Mouse (Mus musculus): ENCODE data around the gene Dync1li2. TPM values are rescaled to one million over a fixed set of nuclear protein-coding genes. Genes with fewer than 3 reads are reported as not detected.

Gene Dync1li2
- polyA plus RNA-seq, 1 experiment from 2014 or later: 124 TPM

DNA sequence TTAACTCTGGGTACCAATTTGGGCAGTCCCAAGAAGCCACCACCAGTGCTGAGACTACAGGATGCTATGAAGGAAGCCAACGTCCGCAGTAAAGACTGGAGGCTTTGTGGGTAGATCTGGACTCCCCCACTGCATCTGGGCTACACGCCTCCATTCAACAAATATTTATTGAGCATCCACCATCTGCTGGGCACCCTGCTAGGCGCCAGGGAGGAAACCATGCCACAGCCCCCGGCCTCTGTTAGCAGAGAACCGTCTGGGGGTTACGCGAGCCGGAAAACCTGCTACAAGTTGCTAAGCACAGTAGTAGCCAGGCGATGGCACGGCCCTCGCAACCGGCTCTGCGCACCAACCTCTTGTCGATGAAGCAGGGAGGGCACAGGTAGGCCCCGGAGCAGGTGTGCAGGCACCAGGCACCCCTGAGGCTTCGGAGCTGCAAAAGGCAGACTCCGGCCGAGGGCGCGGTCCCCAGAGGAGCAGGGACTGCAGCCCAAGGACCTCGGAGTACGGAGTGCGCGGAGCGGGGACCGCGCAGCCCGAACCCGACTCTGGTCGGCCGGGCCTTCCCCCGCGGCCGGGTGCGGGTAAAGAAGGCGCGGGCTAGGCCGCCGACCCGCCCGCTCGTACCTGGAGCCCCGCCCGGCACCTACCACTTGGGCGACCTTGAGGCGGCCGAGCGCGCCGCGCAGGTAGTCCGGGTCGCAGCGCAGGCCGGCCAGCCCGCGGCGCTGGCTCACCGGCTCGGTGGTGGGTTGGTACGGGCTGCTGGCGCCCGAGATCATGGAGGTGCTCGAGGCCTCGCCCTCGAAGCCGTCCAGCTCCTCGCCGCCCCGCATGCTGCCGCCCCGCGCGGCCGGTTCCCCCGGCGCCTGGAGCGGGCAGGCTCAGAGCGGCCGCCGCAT, 47.8 kb downstream of the Dync1li2 start:
- Histone ChIP-seq H3K36me3 (no peaks in the 10 kb centered on the region), H3K4me1 (replicated peaks) (peaks cover 21% of the 10 kb centered on the region), H3K9ac (replicated peaks) (peak overlapping the region; percentile 90), H3K9me3 (peaks cover 3% of the 10 kb centered on the region; the same call in 1 of the 2 replicates), H3K27me3 (no peaks in the 10 kb centered on the region), H3K4me3 (replicated peaks) (peak overlapping the region; percentile 76), H3K4me2 (replicated peaks) (peak overlapping the region; percentile 84), H3K27ac (peak overlapping the region; percentile 84)
- under 1% methylated on average over 76 of the region's 82 CpGs for WGBS
- peak; percentile 84 for ATAC-seq

- Histone ChIP-seq H3K4me3 (replicated peaks) (peak overlapping the region; percentile 76; the same call in 1 of the 2 replicates), H3K4me2 (replicated peaks) (peak overlapping the region; percentile 84), H3K27me3 (no peaks in the 10 kb centered on the region), H3K36me3 (no peaks in the 10 kb centered on the region), H3K9ac (replicated peaks) (no peak overlapping the region), H3K4me1 (replicated peaks) (peaks cover 21% of the 10 kb centered on the region), H3K9me3 (peaks cover 3% of the 10 kb centered on the region; the same call in 1 of the 2 replicates), H3K27ac (no peak overlapping the region)
- WGBS: 81% methylated on average over 6 of the region's 6 CpGs
- ATAC-seq: no peak
These were observed 49.1 kb downstream of the Dync1li2 start for GRCm38 (mm10) chr8:104393767-104394166.

DNA sequence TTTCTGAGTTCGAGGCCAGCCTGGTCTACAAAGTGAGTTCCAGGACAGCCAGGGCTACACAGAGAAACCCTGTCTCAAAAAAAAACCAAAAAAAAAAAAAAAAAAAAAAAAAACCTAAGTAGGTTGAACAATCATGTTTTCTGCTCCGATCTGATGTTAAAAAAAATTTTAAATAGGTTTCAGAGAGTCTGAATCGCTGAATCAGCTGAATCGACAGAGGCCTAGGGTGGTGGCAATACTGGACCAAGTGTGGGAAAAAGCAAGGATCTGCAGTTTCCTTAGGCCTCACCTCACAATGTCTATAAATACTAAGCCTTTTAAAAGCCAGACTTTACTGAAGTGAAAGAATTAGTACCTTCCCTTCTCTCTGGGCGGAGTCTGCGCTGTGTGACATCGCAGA, 49.7 kb downstream of the Dync1li2 start:
- no peak overlapping the region for H3K4me2 ChIP-seq (replicated peaks)

DNA sequence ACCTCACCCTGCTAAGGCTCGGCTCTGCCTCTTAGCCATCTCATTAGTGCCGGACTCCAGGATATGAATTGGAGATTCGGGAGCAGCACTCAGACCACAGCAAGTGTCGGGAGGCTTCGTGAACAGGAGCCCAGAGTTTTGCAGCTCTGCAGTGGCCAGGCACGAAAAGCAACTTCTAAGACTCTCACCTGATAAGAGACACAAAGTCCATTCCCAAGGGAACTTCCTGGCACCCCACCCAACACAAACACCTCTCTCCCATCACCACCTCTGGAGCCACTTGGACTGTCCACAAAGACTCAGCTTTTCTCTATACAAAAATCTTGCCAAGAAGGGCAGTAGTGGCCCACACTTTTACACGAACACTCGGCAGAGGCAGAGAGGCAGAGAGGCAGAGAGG, 52.6 kb downstream of the Dync1li2 start:
- Histone ChIP-seq H3K36me3 (no peaks in the 10 kb centered on the region), H3K4me1 (replicated peaks) (peaks cover 42% of the 10 kb centered on the region), H3K27me3 (no peaks in the 10 kb centered on the region), H3K27ac (no peak overlapping the region), H3K9me3 (no peaks in the 10 kb centered on the region), H3K4me3 (replicated peaks) (no peak overlapping the region), H3K9ac (replicated peaks) (no peak overlapping the region), H3K4me2 (replicated peaks) (no peak overlapping the region)
- WGBS: 84% methylated on average over 8 of the region's 8 CpGs
- no peak for ATAC-seq

More for the DNA sequence above, 49.7 kb downstream of the Dync1li2 start:
- Histone ChIP-seq H3K27ac (no peak overlapping the region), H3K9ac (replicated peaks) (no peak overlapping the region), H3K4me3 (replicated peaks) (no peak overlapping the region), H3K27me3 (no peaks in the 10 kb centered on the region), H3K9me3 (peaks cover 3% of the 10 kb centered on the region; the same call in 1 of the 2 replicates), H3K36me3 (no peaks in the 10 kb centered on the region), H3K4me1 (replicated peaks) (peaks cover 21% of the 10 kb centered on the region)
- no peak for ATAC-seq
- WGBS: 97% methylated on average over 7 of the region's 7 CpGs

DNA sequence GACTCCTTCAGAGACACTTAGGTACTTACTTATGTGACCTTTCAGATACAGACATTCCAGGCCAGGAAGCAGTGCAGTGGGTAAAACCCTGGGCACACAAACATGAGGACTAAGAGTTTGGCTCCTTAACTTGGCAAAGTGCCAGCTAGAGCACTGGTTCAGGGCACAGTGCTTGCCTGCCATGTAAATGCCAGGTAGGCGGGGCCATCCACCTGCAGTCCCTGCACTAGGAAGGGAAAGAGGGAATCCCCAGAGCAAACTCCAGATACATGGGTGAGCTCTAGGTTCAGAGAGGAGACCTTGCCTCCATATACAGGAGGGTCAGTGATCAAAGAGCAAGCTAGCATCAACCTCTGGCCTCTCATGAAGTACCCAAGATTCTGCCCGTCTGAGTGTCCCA, 54.9 kb downstream of the Dync1li2 start:
- no peak overlapping the region for H3K4me2 ChIP-seq (replicated peaks)
- peaks cover 28% of the 10 kb centered on the region for H3K4me1 ChIP-seq (replicated peaks)
- no peak for ATAC-seq
- no peaks in the 10 kb centered on the region for H3K27me3 ChIP-seq
- no peaks in the 10 kb centered on the region for H3K9me3 ChIP-seq
- no peak overlapping the region for H3K27ac ChIP-seq
- no peak overlapping the region for H3K9ac ChIP-seq (replicated peaks)
- H3K36me3 ChIP-seq: no peaks in the 10 kb centered on the region
- H3K4me3 ChIP-seq (replicated peaks): no peak overlapping the region
- 87% methylated on average over 2 of the region's 2 CpGs for WGBS

- Histone ChIP-seq H3K36me3 (no peaks in the 10 kb centered on the region), H3K27ac (no peak overlapping the region), H3K9me3 (no peaks in the 10 kb centered on the region), H3K9ac (replicated peaks) (no peak overlapping the region), H3K4me3 (replicated peaks) (no peak overlapping the region), H3K4me2 (replicated peaks) (no peak overlapping the region), H3K27me3 (no peaks in the 10 kb centered on the region), H3K4me1 (replicated peaks) (peaks cover 30% of the 10 kb centered on the region)
- no peak for ATAC-seq
- WGBS: 68% methylated on average over 7 of the region's 7 CpGs
These were observed 55.3 kb downstream of the Dync1li2 start for GRCm38 (mm10) chr8:104387501-104387900.

DNA sequence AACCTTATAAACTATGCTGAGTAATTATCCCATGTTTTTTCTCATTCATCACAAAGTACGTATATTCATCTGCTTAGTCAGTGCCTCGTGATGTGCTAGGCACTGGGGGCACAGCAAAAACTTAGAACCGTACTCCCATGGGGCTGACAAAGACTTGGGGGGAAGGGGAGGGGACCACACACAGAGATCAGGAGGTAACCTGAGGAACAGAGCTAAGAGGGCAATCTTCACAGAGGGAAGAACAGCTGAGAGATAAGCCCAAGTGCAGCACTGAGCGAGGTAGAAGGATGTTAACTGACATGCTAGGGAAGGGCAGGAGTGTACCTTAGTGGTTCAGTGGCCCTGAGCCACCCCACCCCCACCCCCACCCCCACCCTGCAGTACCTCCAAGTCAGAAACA, 56.2 kb downstream of the Dync1li2 start:
- no peak for ATAC-seq
- 14% methylated on average over 4 of the region's 4 CpGs for WGBS

GRCm38 (mm10) chr8:104383977-104384376, 58.9 kb downstream of the Dync1li2 start:
- 76% methylated on average over 3 of the region's 3 CpGs for WGBS
- no peak for ATAC-seq
- H3K4me2 ChIP-seq (replicated peaks): no peak overlapping the region
- no peaks in the 10 kb centered on the region for H3K27me3 ChIP-seq
- no peak overlapping the region for H3K4me3 ChIP-seq (replicated peaks)
- no peaks in the 10 kb centered on the region for H3K9me3 ChIP-seq
- H3K36me3 ChIP-seq: no peaks in the 10 kb centered on the region
- H3K9ac ChIP-seq (replicated peaks): no peak overlapping the region
- H3K27ac ChIP-seq: no peak overlapping the region
- peaks cover 35% of the 10 kb centered on the region for H3K4me1 ChIP-seq (replicated peaks)

More for the DNA sequence above, 56.2 kb downstream of the Dync1li2 start:
- Histone ChIP-seq H3K4me2 (replicated peaks) (no peak overlapping the region), H3K27ac (no peak overlapping the region), H3K4me1 (replicated peaks) (peaks cover 35% of the 10 kb centered on the region), H3K9ac (replicated peaks) (no peak overlapping the region), H3K36me3 (no peaks in the 10 kb centered on the region), H3K9me3 (no peaks in the 10 kb centered on the region), H3K4me3 (replicated peaks) (no peak overlapping the region), H3K27me3 (no peaks in the 10 kb centered on the region)

- no peak overlapping the region for H3K4me2 ChIP-seq (replicated peaks)
- H3K9me3 ChIP-seq: no peaks in the 10 kb centered on the region
- no peak overlapping the region for H3K9ac ChIP-seq (replicated peaks)
- H3K27ac ChIP-seq: no peak overlapping the region
- H3K27me3 ChIP-seq: no peaks in the 10 kb centered on the region
- WGBS: 85% methylated on average over 2 of the region's 2 CpGs
- no peak for ATAC-seq
- no peak overlapping the region for H3K4me3 ChIP-seq (replicated peaks)
- no peaks in the 10 kb centered on the region for H3K36me3 ChIP-seq
- H3K4me1 ChIP-seq (replicated peaks): peaks cover 35% of the 10 kb centered on the region
These were observed 59.6 kb downstream of the Dync1li2 start for GRCm38 (mm10) chr8:104383296-104383695.

- ATAC-seq: no peak
- WGBS: 80% methylated on average over 5 of the region's 5 CpGs
- no peak overlapping the region for H3K9ac ChIP-seq (replicated peaks)
- H3K4me3 ChIP-seq (replicated peaks): no peak overlapping the region
- peaks cover 20% of the 10 kb centered on the region for H3K4me1 ChIP-seq (replicated peaks)
- H3K9me3 ChIP-seq: no peaks in the 10 kb centered on the region
- H3K27me3 ChIP-seq: no peaks in the 10 kb centered on the region
- H3K4me2 ChIP-seq (replicated peaks): no peak overlapping the region
- no peak overlapping the region for H3K27ac ChIP-seq
- no peaks in the 10 kb centered on the region for H3K36me3 ChIP-seq
These were observed 61.9 kb downstream of the Dync1li2 start for GRCm38 (mm10) chr8:104380961-104381411.

DNA sequence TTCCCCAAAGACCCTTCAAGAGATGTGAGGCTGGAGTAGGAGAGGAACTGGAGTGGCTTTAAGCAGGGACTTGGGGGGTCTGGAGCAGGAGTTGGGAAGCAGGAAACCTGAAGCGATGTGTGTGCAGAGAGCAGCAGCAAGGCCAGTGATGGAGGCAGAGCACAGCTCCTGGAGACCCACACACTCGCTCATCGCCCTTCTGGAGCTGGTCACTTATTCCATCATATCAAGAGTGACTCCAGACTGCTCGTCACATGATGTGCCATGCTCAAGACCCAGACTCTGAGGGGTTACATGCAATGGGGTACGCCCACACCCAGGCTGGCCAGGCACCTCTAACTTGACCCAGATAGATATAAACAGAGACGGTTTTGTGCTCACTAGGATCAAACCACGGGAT, 62.6 kb downstream of the Dync1li2 start:
- Histone ChIP-seq H3K9me3 (no peaks in the 10 kb centered on the region), H3K4me2 (replicated peaks) (no peak overlapping the region), H3K36me3 (no peaks in the 10 kb centered on the region), H3K27ac (no peak overlapping the region), H3K27me3 (no peaks in the 10 kb centered on the region), H3K4me1 (replicated peaks) (peaks cover 23% of the 10 kb centered on the region), H3K9ac (replicated peaks) (no peak overlapping the region), H3K4me3 (replicated peaks) (no peak overlapping the region)
- no peak for ATAC-seq
- WGBS: 91% methylated on average over 7 of the region's 7 CpGs

DNA sequence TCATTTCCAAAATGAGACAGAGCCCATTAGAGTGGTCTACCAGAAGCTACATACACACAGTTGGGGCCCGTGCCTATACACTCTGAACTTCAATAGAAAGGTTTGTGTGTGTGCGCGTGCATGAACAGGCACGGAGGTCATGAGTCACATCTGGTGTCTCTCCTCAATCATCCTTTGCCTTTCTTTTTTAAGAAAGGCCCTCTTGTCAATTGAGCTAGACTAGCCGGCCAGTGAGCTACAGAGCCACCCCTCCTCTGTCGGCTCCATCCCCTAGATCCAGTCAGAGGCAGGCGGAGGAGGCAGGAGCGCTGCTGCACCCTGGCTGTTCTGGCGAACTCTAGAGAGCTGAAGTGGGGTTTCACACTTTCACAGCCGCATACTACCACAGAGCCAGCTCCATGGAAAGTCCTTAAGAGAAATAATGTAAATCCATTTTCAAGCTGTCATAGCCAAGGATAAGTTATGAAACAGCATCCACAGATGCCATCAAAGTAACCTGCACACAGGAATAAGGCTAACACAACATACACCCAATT, 63.5 kb downstream of the Dync1li2 start:
- no peak overlapping the region for H3K4me3 ChIP-seq (replicated peaks)
- no peak for ATAC-seq
- no peaks in the 10 kb centered on the region for H3K36me3 ChIP-seq
- no peak overlapping the region for H3K9ac ChIP-seq (replicated peaks)
- H3K27me3 ChIP-seq: no peaks in the 10 kb centered on the region
- no peak overlapping the region for H3K27ac ChIP-seq
- H3K9me3 ChIP-seq: no peaks in the 10 kb centered on the region
- H3K4me1 ChIP-seq (replicated peaks): peaks cover 31% of the 10 kb centered on the region
- H3K4me2 ChIP-seq (replicated peaks): no peak overlapping the region
- 61% methylated on average over 10 of the region's 10 CpGs for WGBS
